Mouse (Mus musculus): ENCODE results near the gene Nr1h2.

DNA sequence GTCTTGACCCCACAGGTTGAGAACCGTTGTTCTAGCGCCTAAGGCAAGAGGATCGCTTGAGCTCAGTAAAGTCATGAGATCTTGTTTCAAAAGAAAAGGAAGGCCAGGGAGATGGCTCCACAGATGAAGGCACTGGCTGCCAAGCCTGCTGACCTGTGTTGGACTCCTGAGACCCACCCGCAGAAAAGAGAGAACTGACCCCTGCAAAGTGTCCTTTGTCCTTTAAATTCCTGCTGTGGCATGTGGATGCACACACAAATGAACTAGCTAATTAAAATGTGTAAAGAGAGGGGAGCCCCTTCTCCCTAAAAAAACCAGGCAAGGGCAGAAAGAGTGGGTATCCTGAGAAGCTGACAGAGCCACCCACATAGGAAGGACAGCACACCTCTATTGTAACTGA, 18.1 kb upstream of the Nr1h2 start:
- no peak for TF ChIP-seq POLR2AphosphoS2 (IDR thresholded peaks at IDR 0.05; ENCODE audit: low read depth, low read length)
- no peak for TF ChIP-seq MEF2A (IDR thresholded peaks at IDR 0.05; ENCODE audit: borderline replicate concordance, low read depth, low read length)
- TF ChIP-seq CHD2 (IDR thresholded peaks at IDR 0.05; ENCODE audit: low read length) = no peak
- TF ChIP-seq RCOR1 (conservative IDR thresholded peaks at IDR 0.05; ENCODE audit: low read depth, low read length) = no peak
- TF ChIP-seq MXI1 (IDR thresholded peaks at IDR 0.05; ENCODE audit: low read depth, low read length) = no peak

All from CH12.LX (cell line).